Mouse (Mus musculus): ENCODE measurements around the gene Gm7792. TPM values are rescaled to one million over a fixed set of nuclear protein-coding genes. Genes with fewer than 3 reads are reported as not detected.
"Not testable (repeated sequence)": the region's sequence is repeated elsewhere in the genome, so short reads cannot be mapped to it uniquely, and the experiment has no call there.

The Gm7792 gene
- not detected in 2 replicates for polyA plus RNA-seq (2014; fragmentation: Nextera tagmentation; extraction: Ambion mirVana)

- H3K4me2 ChIP-seq (ENCODE audit: low read depth, low read length); H3K27ac ChIP-seq (replicated peaks; ENCODE audit: low read depth, low read length); H3K9me3 ChIP-seq (replicated peaks; ENCODE audit: control insufficient read depth, low read length); H3K9ac ChIP-seq (replicated peaks; ENCODE audit: low read length); H3K4me1 ChIP-seq (ENCODE audit: control insufficient read depth, insufficient read depth, low read length); H3K27me3 ChIP-seq (ENCODE audit: control insufficient read depth, insufficient read depth, low read length); H3K36me3 ChIP-seq (replicated peaks; ENCODE audit: control insufficient read depth, insufficient read depth, low read depth, low read length); H3K4me3 ChIP-seq (ENCODE audit: low read depth, low read length); DNase-seq (ENCODE audit: low spot score); ATAC-seq (replicated peaks; ENCODE audit: insufficient number of reproducible peaks, low FRiP score, low TSS enrichment, low read depth): not testable (repeated sequence)
- no CpG with 5 or more reads among the region's 2 CpGs for WGBS
Measured at GRCm38 (mm10) chr5:93843476-93843875, at the start of gene Gm7792. Gene Gm7792, plus strand, starts transcription at chr5:93843776.

Other genes starting within 250 kb of the Gm7792 start
- not detected in 2 replicates for gene C87414, start 172.2 kb upstream of the Gm7792 start, polyA plus RNA-seq (2014; fragmentation: Nextera tagmentation; extraction: Ambion mirVana)
- gene Gm16429, start 85.3 kb downstream of the Gm7792 start, polyA plus RNA-seq (2014; fragmentation: Nextera tagmentation; extraction: Ambion mirVana): not detected in 2 replicates
- gene BC061212, start 226.8 kb downstream of the Gm7792 start, polyA plus RNA-seq (2014; fragmentation: Nextera tagmentation; extraction: Ambion mirVana): not detected in 2 replicates
- gene Gm6351, start 232.6 kb downstream of the Gm7792 start, polyA plus RNA-seq (2014; fragmentation: Nextera tagmentation; extraction: Ambion mirVana): not detected in 2 replicates

All from embryonic facial prominence, embryonic 11.5 days (tissue).